Mouse (Mus musculus): ENCODE results near the gene Col4a6. TPM values are rescaled to one million over a fixed set of nuclear protein-coding genes. Genes with fewer than 3 reads are reported as not detected.

The Col4a6 gene
- polyA plus RNA-seq (2014; fragmentation: Nextera tagmentation; extraction: Ambion mirVana): 3.8 and 4.1 TPM in 2 replicates

GRCm38 (mm10) chrX:141473470-141474302 lies at the start of gene Col4a6:
Gene Col4a6 (minus strand): TSS chrX:141474076.
- DNase-seq (ENCODE audit: low spot score) (no peak), ATAC-seq (ENCODE audit: low FRiP score) (no peak)
- H3K4me2 ChIP-seq (replicated peaks): peak within 1 kb of the TSS; percentile 66
- 21% methylated on average over 16 of the region's 16 CpGs for WGBS
- H3K27me3 ChIP-seq (ENCODE audit: control insufficient read depth, insufficient read depth, low read length): peaks cover 55% of the 10 kb centered on the region
- no peak within 1 kb of the TSS for H3K9ac ChIP-seq
- no peaks in the 10 kb centered on the region for H3K4me1 ChIP-seq (replicated peaks; ENCODE audit: control insufficient read depth, insufficient read depth, low read length)
- peak within 1 kb of the TSS; percentile 38 for H3K4me3 ChIP-seq (replicated peaks; ENCODE audit: low read length)
- no peaks in the 10 kb centered on the region for H3K9me3 ChIP-seq (ENCODE audit: control insufficient read depth, low read length)
- no peaks in the 10 kb centered on the region for H3K36me3 ChIP-seq (replicated peaks; ENCODE audit: control insufficient read depth, insufficient read depth)
- no peak within 1 kb of the TSS for H3K27ac ChIP-seq

- Histone ChIP-seq H3K4me1 (replicated peaks; ENCODE audit: control insufficient read depth, insufficient read depth, low read length) (no peaks in the 10 kb centered on the region), H3K27me3 (ENCODE audit: control insufficient read depth, insufficient read depth, low read length) (0 out of 2 replicates have a peak, but pooled peaks cover 4% of the 10 kb centered on the region)
- 77% methylated on average over 1 of the region's 1 CpGs for WGBS
Observed at GRCm38 (mm10) chrX:141503125-141503524, 29.2 kb upstream of the Col4a6 start.

GRCm38 (mm10) chrX:141494545-141494944 lies 20.7 kb upstream of the Col4a6 start:
- 57% methylated on average over 4 of the region's 4 CpGs for WGBS

More at GRCm38 (mm10) chrX:141503125-141503524, 29.2 kb upstream of the Col4a6 start:
- no peaks in the 10 kb centered on the region for H3K36me3 ChIP-seq (replicated peaks; ENCODE audit: control insufficient read depth, insufficient read depth)
- DNase-seq (ENCODE audit: low spot score) (no peak), ATAC-seq (ENCODE audit: low FRiP score) (no peak)
- no peak overlapping the region for H3K9ac ChIP-seq
- no peak overlapping the region for H3K27ac ChIP-seq
- no peak overlapping the region for H3K4me3 ChIP-seq (replicated peaks; ENCODE audit: low read length)
- H3K4me2 ChIP-seq (replicated peaks): no peak overlapping the region
- H3K9me3 ChIP-seq (ENCODE audit: control insufficient read depth, low read length): no peaks in the 10 kb centered on the region

GRCm38 (mm10) chrX:141475566-141476327 lies 1.9 kb upstream of the Col4a6 start:
- no peak overlapping the region for H3K27ac ChIP-seq
- H3K27me3 ChIP-seq (ENCODE audit: control insufficient read depth, insufficient read depth, low read length): peaks cover 44% of the 10 kb centered on the region
- H3K36me3 ChIP-seq (replicated peaks; ENCODE audit: control insufficient read depth, insufficient read depth): no peaks in the 10 kb centered on the region
- DNase-seq (ENCODE audit: low spot score) (no peak), ATAC-seq (ENCODE audit: low FRiP score) (peak; percentile 51; the same call in 1 of the 2 replicates)
- peak overlapping the region; percentile 38 for H3K4me3 ChIP-seq (replicated peaks; ENCODE audit: low read length)
- H3K4me2 ChIP-seq (replicated peaks): peak overlapping the region; percentile 66
- no peaks in the 10 kb centered on the region for H3K4me1 ChIP-seq (replicated peaks; ENCODE audit: control insufficient read depth, insufficient read depth, low read length)
- peak overlapping the region; percentile 44 for H3K9ac ChIP-seq
- WGBS: 22% methylated on average over 14 of the region's 14 CpGs
- H3K9me3 ChIP-seq (ENCODE audit: control insufficient read depth, low read length): no peaks in the 10 kb centered on the region

More at GRCm38 (mm10) chrX:141494545-141494944, 20.7 kb upstream of the Col4a6 start:
- Histone ChIP-seq H3K27ac (no peak overlapping the region), H3K4me1 (replicated peaks; ENCODE audit: control insufficient read depth, insufficient read depth, low read length) (no peaks in the 10 kb centered on the region), H3K36me3 (replicated peaks; ENCODE audit: control insufficient read depth, insufficient read depth) (no peaks in the 10 kb centered on the region), H3K9me3 (ENCODE audit: control insufficient read depth, low read length) (no peaks in the 10 kb centered on the region), H3K4me2 (replicated peaks) (no peak overlapping the region), H3K27me3 (ENCODE audit: control insufficient read depth, insufficient read depth, low read length) (peaks cover 9% of the 10 kb centered on the region; the same call in 1 of the 2 replicates), H3K4me3 (replicated peaks; ENCODE audit: low read length) (no peak overlapping the region), H3K9ac (no peak overlapping the region)
- no peak for ATAC-seq (ENCODE audit: low FRiP score)
- DNase-seq (ENCODE audit: low spot score): no peak

GRCm38 (mm10) chrX:141475110-141475509 lies 1.2 kb upstream of the Col4a6 start, which contains the start of gene Col4a5:
Gene Col4a5 (plus strand): TSS chrX:141475385.
- Histone ChIP-seq H3K4me2 (replicated peaks) (peak within 1 kb of the TSS; percentile 66), H3K4me1 (replicated peaks; ENCODE audit: control insufficient read depth, insufficient read depth, low read length) (no peaks in the 10 kb centered on the region), H3K27me3 (ENCODE audit: control insufficient read depth, insufficient read depth, low read length) (peaks cover 47% of the 10 kb centered on the region), H3K9me3 (ENCODE audit: control insufficient read depth, low read length) (no peaks in the 10 kb centered on the region), H3K27ac (no peak within 1 kb of the TSS), H3K4me3 (replicated peaks; ENCODE audit: low read length) (peak within 1 kb of the TSS; percentile 38), H3K9ac (peak within 1 kb of the TSS; percentile 44), H3K36me3 (replicated peaks; ENCODE audit: control insufficient read depth, insufficient read depth) (no peaks in the 10 kb centered on the region)
- ATAC-seq (ENCODE audit: low FRiP score): peak; percentile 72; the same call in 1 of the 2 replicates
- peak; percentile 69 for DNase-seq (ENCODE audit: low spot score)
- WGBS: 14% methylated on average over 13 of the region's 13 CpGs

GRCm38 (mm10) chrX:141447936-141448335 lies 25.9 kb downstream of the Col4a6 start:
- no peak overlapping the region for H3K9ac ChIP-seq
- no peak overlapping the region for H3K4me2 ChIP-seq (replicated peaks)
- H3K36me3 ChIP-seq (replicated peaks; ENCODE audit: control insufficient read depth, insufficient read depth): no peaks in the 10 kb centered on the region
- ATAC-seq (ENCODE audit: low FRiP score): no peak
- H3K9me3 ChIP-seq (ENCODE audit: control insufficient read depth, low read length): no peaks in the 10 kb centered on the region
- no peak for DNase-seq (ENCODE audit: low spot score)
- no peaks in the 10 kb centered on the region for H3K4me1 ChIP-seq (replicated peaks; ENCODE audit: control insufficient read depth, insufficient read depth, low read length)
- peaks cover 36% of the 10 kb centered on the region for H3K27me3 ChIP-seq (ENCODE audit: control insufficient read depth, insufficient read depth, low read length)
- WGBS: 84% methylated on average over 1 of the region's 1 CpGs
- H3K4me3 ChIP-seq (replicated peaks; ENCODE audit: low read length): no peak overlapping the region
- H3K27ac ChIP-seq: no peak overlapping the region

- no peak overlapping the region for H3K4me2 ChIP-seq (replicated peaks)
- ATAC-seq (ENCODE audit: low FRiP score) (no peak), DNase-seq (ENCODE audit: low spot score) (no peak)
- H3K27ac ChIP-seq: no peak overlapping the region
- 79% methylated on average over 2 of the region's 2 CpGs for WGBS
- no peaks in the 10 kb centered on the region for H3K4me1 ChIP-seq (replicated peaks; ENCODE audit: control insufficient read depth, insufficient read depth, low read length)
- H3K4me3 ChIP-seq (replicated peaks; ENCODE audit: low read length): no peak overlapping the region
- no peaks in the 10 kb centered on the region for H3K36me3 ChIP-seq (replicated peaks; ENCODE audit: control insufficient read depth, insufficient read depth)
- no peak overlapping the region for H3K9ac ChIP-seq
- no peaks in the 10 kb centered on the region for H3K9me3 ChIP-seq (ENCODE audit: control insufficient read depth, low read length)
- H3K27me3 ChIP-seq (ENCODE audit: control insufficient read depth, insufficient read depth, low read length): peaks cover 29% of the 10 kb centered on the region
Observed at GRCm38 (mm10) chrX:141439423-141439822, 34.5 kb downstream of the Col4a6 start.

- no peak overlapping the region for H3K4me2 ChIP-seq (replicated peaks)
- H3K9ac ChIP-seq: no peak overlapping the region
- H3K4me1 ChIP-seq (replicated peaks; ENCODE audit: control insufficient read depth, insufficient read depth, low read length): no peaks in the 10 kb centered on the region
- no peak overlapping the region for H3K27ac ChIP-seq
- H3K27me3 ChIP-seq (ENCODE audit: control insufficient read depth, insufficient read depth, low read length): peaks cover 20% of the 10 kb centered on the region
- ATAC-seq (ENCODE audit: low FRiP score) (no peak), DNase-seq (ENCODE audit: low spot score) (no peak)
- 89% methylated on average over 6 of the region's 6 CpGs for WGBS
- H3K4me3 ChIP-seq (replicated peaks; ENCODE audit: low read length): no peak overlapping the region
- no peaks in the 10 kb centered on the region for H3K36me3 ChIP-seq (replicated peaks; ENCODE audit: control insufficient read depth, insufficient read depth)
- H3K9me3 ChIP-seq (ENCODE audit: control insufficient read depth, low read length): no peaks in the 10 kb centered on the region
Observed at GRCm38 (mm10) chrX:141436780-141437179, 37.1 kb downstream of the Col4a6 start.

- no peaks in the 10 kb centered on the region for H3K9me3 ChIP-seq (ENCODE audit: control insufficient read depth, low read length)
- H3K36me3 ChIP-seq (replicated peaks; ENCODE audit: control insufficient read depth, insufficient read depth): no peaks in the 10 kb centered on the region
- H3K9ac ChIP-seq: no peak overlapping the region
- H3K27ac ChIP-seq: no peak overlapping the region
- H3K4me2 ChIP-seq (replicated peaks): no peak overlapping the region
- H3K4me3 ChIP-seq (replicated peaks; ENCODE audit: low read length): no peak overlapping the region
- WGBS: 62% methylated on average over 2 of the region's 2 CpGs
- peaks cover 13% of the 10 kb centered on the region; the same call in 1 of the 2 replicates for H3K27me3 ChIP-seq (ENCODE audit: control insufficient read depth, insufficient read depth, low read length)
- DNase-seq (ENCODE audit: low spot score) (no peak), ATAC-seq (ENCODE audit: low FRiP score) (no peak)
- no peaks in the 10 kb centered on the region for H3K4me1 ChIP-seq (replicated peaks; ENCODE audit: control insufficient read depth, insufficient read depth, low read length)
Observed at GRCm38 (mm10) chrX:141415318-141415717, 58.6 kb downstream of the Col4a6 start.

Measured in hindbrain, embryonic 14.5 days (tissue).